Mouse (Mus musculus) limb, embryonic 11.5 days (tissue): ENCODE results near the gene Acad10. TPM values are rescaled to one million over a fixed set of nuclear protein-coding genes. Genes with fewer than 3 reads are reported as not detected.
A peak's percentile ranks its signal among the peaks of the same experiment; 100 is the strongest.
"Not testable (repeated sequence)": the region's sequence is repeated elsewhere in the genome, so short reads cannot be mapped to it uniquely, and the experiment has no call there.

Experiments
- ATAC-seq: fragments of 200-750 bp; cut with Nextera tagmentation; 2 replicates; pipeline ENCODE4 v1.8.0; 2017; ENCODE audit warnings: low read depth; ENCODE audit not compliant: insufficient number of reproducible peaks, low FRiP score, low TSS enrichment
- DNase-seq: peaks from one replicate; pipeline ENCODE4 v3.0.0-alpha.2; 2015; ENCODE audit warnings: low spot score
- H3K27ac ChIP-seq: fragments of 300-500 bp; sonication (generic); replicated peaks from 2 replicates; pipeline ENCODE4 v1.5.1; 2014; ENCODE audit warnings: low read depth, mild to moderate bottlenecking, low read length
- H3K27me3 ChIP-seq: fragments of 300-500 bp; sonication (generic); 2 replicates; pipeline ENCODE4 v1.6.1; 2014; ENCODE audit warnings: mild to moderate bottlenecking, low read length, mixed read lengths; ENCODE audit not compliant: control insufficient read depth, insufficient read depth
- H3K36me3 ChIP-seq: fragments of 300-500 bp; sonication (generic); 2 replicates; pipeline ENCODE4 v1.6.1; 2014; ENCODE audit warnings: mild to moderate bottlenecking, low read length, moderate library complexity, mixed read lengths; ENCODE audit not compliant: control insufficient read depth, insufficient read depth
- H3K4me1 ChIP-seq: fragments of 300-500 bp; sonication (generic); 2 replicates; pipeline ENCODE4 v1.6.1; 2014; ENCODE audit warnings: low read length, mixed read lengths; ENCODE audit not compliant: control insufficient read depth, insufficient read depth
- H3K4me2 ChIP-seq: fragments of 300-500 bp; sonication (generic); 2 replicates; pipeline ENCODE4 v1.6.1; 2014; ENCODE audit warnings: low read depth, mild to moderate bottlenecking, moderate library complexity; ENCODE audit not compliant: severe bottlenecking
- H3K4me3 ChIP-seq: fragments of 300-500 bp; sonication (generic); 2 replicates; pipeline ENCODE4 v1.5.1; 2014; ENCODE audit warnings: low read depth, low read length
- H3K9ac ChIP-seq: fragments of 300-500 bp; sonication (generic); 2 replicates; pipeline ENCODE4 v1.6.1; 2014; ENCODE audit warnings: mild to moderate bottlenecking, low read length
- H3K9me3 ChIP-seq: fragments of 300-500 bp; sonication (generic); 2 replicates; pipeline ENCODE4 v1.6.1; 2016; ENCODE audit warnings: low read length; ENCODE audit not compliant: control insufficient read depth
- WGBS: fragments of 180-500 bp; shearing (Covaris S2); extraction: QIAGEN DNeasy Blood & Tissue Kit; methylation state at CpG from one replicate; pipeline ENCODE4 v1.1.7; 2014; 5-methylcytosine and 5-hydroxymethylcytosine counted together
- polyA plus RNA-seq: library from polyadenylated mRNA; unstranded; fragments of >200 nt; fragmentation: Nextera tagmentation; extraction: Ambion mirVana; gene quantifications from 2 replicates; pipeline ENCODE4 v1.2.1, GENCODE M21; 2014

Acad10 gene
- polyA plus RNA-seq, 1 experiment from 2014 or later = 1.3 TPM

- Histone ChIP-seq H3K4me1 (peaks cover 5% of the 10 kb centered on the region), H3K36me3 (no peaks in the 10 kb centered on the region; the same call in 1 of the 2 replicates), H3K9ac (peak within 1 kb of the TSS; percentile 78), H3K4me3 (peak within 1 kb of the TSS; percentile 69), H3K9me3 (no peaks in the 10 kb centered on the region), H3K27ac (peak within 1 kb of the TSS; percentile 47; the same call in 1 of the 2 replicates), H3K27me3 (no peaks in the 10 kb centered on the region), H3K4me2 (peak within 1 kb of the TSS; percentile 79)
- peak; percentile 91 for DNase-seq
- under 1% methylated on average over 57 of the region's 58 CpGs for WGBS
- peak; percentile 79 for ATAC-seq
These were observed 41.5 kb downstream of the Acad10 start, which contains the start of gene Acad12 for GRCm38 (mm10) chr5:121618592-121619513. Gene Acad12 (minus strand): TSS chr5:121618938.

- 88% methylated on average over 3 of the region's 3 CpGs for WGBS
- H3K9me3 ChIP-seq, H3K36me3 ChIP-seq, H3K4me2 ChIP-seq, H3K27me3 ChIP-seq, H3K4me1 ChIP-seq, H3K27ac ChIP-seq, DNase-seq, H3K4me3 ChIP-seq, H3K9ac ChIP-seq, ATAC-seq: not testable (repeated sequence)
These were observed 45.4 kb downstream of the Acad10 start for GRCm38 (mm10) chr5:121614921-121615320.

DNA sequence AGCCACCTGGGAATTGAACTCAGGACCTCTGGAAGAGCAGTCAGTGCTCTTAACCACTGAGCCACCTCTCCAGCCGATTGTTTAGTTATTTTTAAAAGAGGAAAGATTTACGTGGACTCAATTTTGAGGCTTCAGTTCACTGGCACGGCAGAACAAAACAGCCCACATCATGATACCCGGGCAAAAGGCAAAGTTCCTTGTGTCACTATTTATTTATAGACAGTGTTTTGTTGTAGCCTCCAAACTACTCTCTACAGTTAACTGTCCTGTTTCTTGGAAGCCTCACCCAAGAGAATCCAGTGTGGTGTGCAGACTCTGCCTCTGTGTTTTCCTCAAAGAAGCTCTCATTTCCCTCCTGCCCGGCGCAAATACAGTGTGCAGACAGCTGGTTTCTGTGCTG is 48.3 kb downstream of the Acad10 start:
- H3K27ac ChIP-seq = no peak overlapping the region
- WGBS = 87% methylated on average over 6 of the region's 6 CpGs
- no peak overlapping the region for H3K4me2 ChIP-seq
- DNase-seq (no peak), ATAC-seq (no peak)
- H3K9me3 ChIP-seq = no peaks in the 10 kb centered on the region
- no peak overlapping the region for H3K9ac ChIP-seq
- H3K27me3 ChIP-seq = no peaks in the 10 kb centered on the region
- H3K4me3 ChIP-seq = no peak overlapping the region
- no peaks in the 10 kb centered on the region for H3K36me3 ChIP-seq
- H3K4me1 ChIP-seq = no peaks in the 10 kb centered on the region

GRCm38 (mm10) chr5:121609556-121610135 is 50.7 kb downstream of the Acad10 start:
- H3K4me3 ChIP-seq, H3K4me1 ChIP-seq, H3K9ac ChIP-seq, DNase-seq, ATAC-seq, H3K4me2 ChIP-seq, H3K27ac ChIP-seq, H3K9me3 ChIP-seq, H3K36me3 ChIP-seq, H3K27me3 ChIP-seq: not testable (repeated sequence)
- 48% methylated on average over 8 of the region's 8 CpGs for WGBS

DNA sequence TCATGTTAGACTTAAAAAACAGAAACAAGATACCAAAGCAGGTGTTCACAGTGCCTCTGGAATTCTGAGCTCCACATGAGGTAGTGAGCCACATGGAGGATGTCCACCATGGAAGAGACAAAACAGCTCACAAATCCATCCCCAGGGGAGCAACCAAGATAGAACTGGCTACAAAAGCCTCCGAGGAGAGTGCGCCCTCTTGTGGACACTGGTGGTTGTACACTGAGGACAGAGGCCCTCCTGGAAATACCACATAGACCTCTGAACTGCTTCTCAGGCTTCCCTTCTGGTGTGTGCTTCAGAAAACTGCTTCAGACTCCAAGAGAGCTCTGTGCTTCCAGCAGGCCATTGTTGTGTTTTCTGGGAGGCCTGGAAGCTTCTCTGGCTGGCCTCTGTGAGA is 54.2 kb downstream of the Acad10 start:
- Histone ChIP-seq H3K9me3 (no peaks in the 10 kb centered on the region), H3K4me1 (no peaks in the 10 kb centered on the region), H3K4me3 (no peak overlapping the region), H3K4me2 (no peak overlapping the region), H3K27me3 (no peaks in the 10 kb centered on the region), H3K27ac (no peak overlapping the region), H3K36me3 (no peaks in the 10 kb centered on the region), H3K9ac (no peak overlapping the region)
- DNase-seq (peak; percentile 84), ATAC-seq (no peak)
- WGBS = 3% methylated on average over 2 of the region's 2 CpGs

- H3K9me3 ChIP-seq, H3K36me3 ChIP-seq, DNase-seq, H3K27ac ChIP-seq, H3K4me3 ChIP-seq, ATAC-seq, H3K9ac ChIP-seq, H3K4me2 ChIP-seq, H3K4me1 ChIP-seq, H3K27me3 ChIP-seq: not testable (repeated sequence)
- WGBS = 94% methylated on average over 1 of the region's 1 CpGs
These were observed 56.5 kb downstream of the Acad10 start for GRCm38 (mm10) chr5:121603815-121604214.

GRCm38 (mm10) chr5:121601547-121602299 is 58.6 kb downstream of the Acad10 start:
- Histone ChIP-seq H3K9me3 (no peaks in the 10 kb centered on the region), H3K4me1 (no peaks in the 10 kb centered on the region), H3K4me3 (no peak overlapping the region), H3K27me3 (no peaks in the 10 kb centered on the region), H3K9ac (no peak overlapping the region), H3K27ac (no peak overlapping the region), H3K36me3 (no peaks in the 10 kb centered on the region), H3K4me2 (no peak overlapping the region)
- 26% methylated on average over 9 of the region's 9 CpGs for WGBS
- DNase-seq (peak; percentile 91), ATAC-seq (no peak)

GRCm38 (mm10) chr5:121598871-121599610 is 61.3 kb downstream of the Acad10 start:
- ATAC-seq (no peak), DNase-seq (no peak)
- Histone ChIP-seq H3K9ac (no peak overlapping the region), H3K27ac (no peak overlapping the region), H3K4me1 (peaks cover 2% of the 10 kb centered on the region; the same call in 1 of the 2 replicates), H3K27me3 (no peaks in the 10 kb centered on the region), H3K4me2 (no peak overlapping the region), H3K4me3 (no peak overlapping the region), H3K9me3 (no peaks in the 10 kb centered on the region), H3K36me3 (no peaks in the 10 kb centered on the region)
- WGBS = 73% methylated on average over 13 of the region's 13 CpGs
